Mouse (Mus musculus): ENCODE results near the gene Eomes.
A peak's percentile ranks its signal among the peaks of the same experiment; 100 is the strongest.

Gene Eomes

DNA sequence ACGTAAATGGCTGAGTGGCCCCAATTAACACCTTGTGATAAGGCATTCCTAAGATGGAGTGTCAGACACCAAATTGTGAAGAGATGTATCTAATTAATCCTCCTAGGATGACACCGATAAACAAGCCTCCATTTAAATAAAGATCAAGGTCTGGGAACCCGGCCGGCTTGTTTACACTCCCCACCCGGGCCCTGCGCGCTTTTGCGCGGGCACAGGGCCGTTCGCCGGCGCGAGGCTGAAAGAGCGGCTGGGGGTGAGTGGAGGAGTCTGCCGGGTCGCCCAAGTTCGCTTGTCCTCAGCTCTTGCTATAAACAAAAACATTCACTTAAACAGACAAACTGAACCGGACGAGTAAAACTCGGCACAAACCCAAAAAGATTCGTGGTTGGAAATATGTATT, 9.6 kb downstream of the Eomes start:
- no peak for DNase-seq (ENCODE audit: low read depth)

DNA sequence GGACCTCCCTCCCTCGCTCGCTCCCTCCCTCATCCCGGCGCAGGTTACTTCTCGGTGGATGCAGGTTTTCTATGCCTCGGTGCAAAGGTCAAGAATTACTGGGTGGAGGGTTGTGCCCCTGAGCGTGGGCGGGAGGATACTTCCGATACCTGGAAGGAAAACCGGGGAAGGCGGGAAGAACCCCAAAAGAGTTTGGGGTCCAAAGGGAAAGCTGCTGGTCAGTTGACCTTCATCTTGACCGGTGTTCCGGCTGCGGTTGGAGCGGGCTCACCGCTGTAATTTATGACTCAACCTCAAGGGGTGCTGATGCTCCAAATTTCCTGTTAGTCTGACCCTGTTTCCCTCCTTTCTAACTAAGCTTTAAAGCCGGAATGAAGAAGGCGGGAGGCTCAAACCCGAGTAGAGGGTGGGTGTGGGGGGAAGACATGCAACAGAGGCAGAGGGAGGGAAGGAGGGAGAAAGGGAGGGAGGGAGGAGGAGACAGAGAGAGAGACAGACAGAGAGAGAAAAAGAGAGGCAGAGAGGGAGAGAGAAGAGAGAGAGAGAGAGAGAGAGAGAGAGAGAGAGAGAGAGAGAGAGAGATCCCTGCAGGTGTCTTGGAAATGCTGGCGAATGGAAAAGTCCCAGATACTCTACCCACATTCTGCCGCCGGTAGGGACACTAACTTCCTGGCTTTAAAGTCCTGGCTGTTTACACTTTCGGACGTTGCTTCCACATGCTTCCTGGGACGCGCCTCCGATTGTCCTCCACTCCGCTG, 10.3 kb downstream of the Eomes start:
- peak; percentile 65 for DNase-seq (ENCODE audit: low read depth)

DNA sequence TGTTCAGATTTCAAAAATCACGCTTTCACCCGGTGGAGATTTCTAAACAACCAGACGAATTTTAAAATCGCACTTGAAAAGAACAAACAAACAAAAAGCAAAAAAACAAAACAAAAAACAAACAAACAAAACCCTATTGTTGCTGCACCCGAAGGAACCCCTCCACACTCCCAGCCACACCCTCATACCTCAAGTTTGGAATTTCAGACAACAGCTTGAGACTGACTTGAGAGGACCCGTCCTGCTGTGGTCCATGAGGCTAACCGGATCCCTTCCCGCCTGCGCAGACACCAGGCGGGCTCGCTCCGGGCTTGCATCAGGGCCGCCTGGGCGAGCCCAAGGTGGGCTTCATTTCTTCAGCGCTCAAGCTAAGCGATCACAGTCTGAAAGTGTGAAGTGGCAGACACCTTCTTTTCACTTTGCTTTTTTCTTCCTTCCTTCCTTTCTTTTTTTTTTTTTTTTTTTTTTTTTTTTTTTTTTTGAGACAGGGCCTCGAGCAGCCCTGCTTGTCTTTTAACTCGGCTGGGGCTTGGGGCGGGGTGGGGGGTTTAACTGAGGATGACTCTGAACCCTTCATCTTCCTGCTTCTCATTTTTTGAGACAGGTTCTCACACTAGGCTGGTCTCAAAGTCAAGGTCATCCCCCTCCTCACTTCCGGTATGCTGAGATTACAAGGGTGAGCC, 11.0 kb downstream of the Eomes start:
- DNase-seq (ENCODE audit: low read depth): no peak

DNA sequence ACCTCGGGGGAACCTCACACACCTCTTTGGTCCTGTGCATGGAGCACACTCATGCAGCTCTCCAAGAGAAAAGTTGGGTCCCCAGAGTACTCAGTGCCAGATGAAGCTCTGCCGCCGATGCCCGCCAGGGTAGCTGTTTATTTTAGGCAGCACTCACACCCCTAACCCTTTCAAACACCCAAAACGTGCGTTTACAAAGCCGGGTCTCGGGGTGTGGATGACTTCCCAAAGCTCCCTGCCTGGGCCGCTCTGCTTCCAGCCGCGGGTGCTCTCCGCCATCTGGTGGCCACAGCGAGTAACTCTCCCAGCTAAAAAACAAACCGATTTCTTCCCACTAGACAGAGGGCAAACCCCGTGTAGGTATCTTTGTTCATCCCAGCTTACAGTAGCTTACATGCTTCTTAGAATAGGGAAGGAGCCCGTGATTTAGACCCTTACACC, 11.6 kb downstream of the Eomes start:
- DNase-seq (ENCODE audit: low read depth): peak; percentile 80

DNA sequence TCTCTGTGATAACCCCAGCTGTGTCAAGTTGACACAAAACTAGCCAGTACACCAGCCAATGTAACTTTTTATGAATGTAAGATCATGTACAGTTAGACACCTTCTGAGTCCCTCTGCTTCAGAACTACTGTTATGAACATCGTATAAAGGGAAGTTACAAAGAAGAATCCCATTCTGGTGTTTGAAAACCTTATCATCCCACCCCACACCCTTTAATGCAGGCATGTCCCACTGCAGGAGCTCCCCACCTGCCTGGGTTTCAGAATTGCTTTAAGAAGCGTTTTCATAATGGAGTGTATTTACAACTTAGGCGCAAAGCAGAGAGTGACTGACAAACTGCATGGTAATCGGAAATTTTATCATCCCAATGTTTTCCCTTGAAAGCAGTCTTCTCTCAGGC, 13.2 kb downstream of the Eomes start:
- no peak for DNase-seq (ENCODE audit: low read depth)

DNA sequence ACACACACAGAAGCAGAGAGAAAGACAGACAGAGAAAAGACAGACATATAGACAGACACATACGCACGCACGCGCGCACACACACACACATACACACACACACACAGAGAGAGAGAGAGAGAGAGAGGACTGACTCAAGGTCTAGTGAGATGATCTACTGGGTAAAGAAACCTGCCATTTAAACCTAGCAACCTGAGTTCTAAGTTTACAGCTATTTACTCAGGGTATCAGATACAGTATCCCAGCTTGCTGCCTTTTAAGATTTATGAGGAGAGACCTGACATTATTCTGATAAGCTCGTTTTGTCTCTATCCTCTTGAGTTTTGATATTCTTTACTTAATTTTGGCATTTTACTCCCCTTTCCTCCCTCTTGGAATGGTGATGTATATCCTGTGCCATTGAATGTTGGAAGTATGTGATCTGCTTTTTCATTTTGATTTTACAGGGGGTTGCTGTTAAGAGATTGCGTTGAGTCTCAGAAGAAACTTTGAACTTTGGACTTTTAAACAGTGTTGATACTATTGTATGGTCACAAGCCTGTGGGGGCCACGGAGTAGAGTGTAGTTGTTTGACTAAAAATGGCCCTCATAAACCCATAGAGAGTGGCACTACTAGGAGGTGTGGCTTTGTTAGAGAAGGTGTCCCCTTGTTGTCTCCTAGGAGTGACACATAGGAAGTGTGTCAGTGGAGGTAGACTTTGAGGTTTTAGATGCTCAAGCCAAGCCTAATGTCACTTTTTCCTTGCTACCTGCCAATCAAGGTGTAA, 15.1 kb downstream of the Eomes start:
- DNase-seq (ENCODE audit: low read depth): no peak

DNA sequence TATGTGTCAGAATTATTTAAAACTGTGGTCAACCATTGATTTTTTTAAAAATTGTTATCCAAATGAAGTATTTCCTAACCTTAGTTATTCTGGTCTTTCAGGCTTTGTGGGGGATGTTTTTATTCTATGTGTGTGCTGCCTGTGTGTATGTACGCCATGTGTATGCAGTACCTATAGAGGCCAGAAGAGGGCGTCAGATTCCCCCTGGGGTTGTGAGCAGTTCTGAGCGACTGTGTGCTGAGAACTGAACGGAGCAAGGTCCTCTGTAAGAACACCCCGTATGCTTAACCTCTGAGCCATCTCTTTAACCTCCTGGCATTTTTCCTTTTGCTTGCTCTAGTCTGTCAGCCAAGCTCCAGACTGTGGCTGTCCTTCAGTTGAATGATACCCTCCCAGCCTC, 16.1 kb downstream of the Eomes start:
- no peak for DNase-seq (ENCODE audit: low read depth)

DNA sequence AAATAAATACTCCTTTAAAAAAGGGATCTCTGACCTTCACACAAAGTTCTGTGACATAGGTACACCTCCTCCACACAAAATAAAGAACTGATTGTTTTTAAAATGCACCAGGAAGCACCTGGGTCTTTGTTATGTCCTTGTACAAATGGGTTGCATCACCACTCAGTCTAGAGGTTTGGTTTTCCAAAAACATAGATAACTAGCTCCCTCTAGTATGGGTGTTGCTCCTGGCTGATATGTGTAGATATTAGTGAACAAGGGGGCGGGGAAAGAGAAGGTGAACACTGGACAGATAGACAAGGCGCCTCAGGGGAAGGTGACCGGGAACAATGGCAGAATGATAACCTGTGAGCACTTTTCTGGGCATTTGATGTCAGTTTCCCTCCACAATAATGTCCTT, 17.9 kb downstream of the Eomes start:
- no peak for DNase-seq (ENCODE audit: low read depth)

DNA sequence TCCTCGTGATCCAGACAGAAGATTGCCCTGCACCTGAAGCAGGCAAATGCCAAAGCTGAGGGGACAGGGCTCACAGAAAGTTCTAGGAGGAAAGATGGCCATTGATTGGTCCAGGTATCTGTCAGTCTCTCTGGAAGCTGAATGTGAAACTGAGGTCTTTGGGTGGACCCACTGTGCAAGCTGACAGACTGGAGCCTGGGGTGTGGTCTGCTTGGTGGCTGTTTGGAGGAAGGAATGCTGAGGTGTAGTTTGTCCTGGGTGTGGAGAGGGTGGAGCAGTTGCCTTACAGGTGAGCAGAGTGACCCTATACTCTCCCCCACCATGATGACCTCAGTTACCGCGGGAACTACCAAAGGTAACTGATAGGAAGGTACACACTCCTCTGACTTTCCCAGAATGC, 18.9 kb downstream of the Eomes start:
- no peak for DNase-seq (ENCODE audit: low read depth)

DNA sequence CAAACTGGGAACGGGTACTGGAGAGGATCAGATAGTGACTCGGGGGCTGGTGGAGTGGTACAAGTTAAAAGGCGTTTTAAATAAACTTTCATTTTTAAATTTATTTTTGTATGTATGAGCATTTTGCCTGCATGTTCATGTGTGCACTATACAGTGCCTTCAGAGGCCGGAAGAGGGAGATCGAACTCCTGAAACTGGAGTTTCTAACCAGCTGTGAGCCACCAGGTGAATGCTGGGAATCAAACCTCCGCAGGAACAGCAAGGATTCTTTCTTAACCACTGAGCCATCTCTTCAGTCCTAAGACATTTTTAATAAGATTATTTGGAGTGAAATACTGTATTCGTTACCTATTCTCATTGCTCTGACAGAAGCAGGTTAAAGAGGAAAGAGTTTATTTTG, 20.0 kb downstream of the Eomes start:
- no peak for DNase-seq (ENCODE audit: low read depth)

DNA sequence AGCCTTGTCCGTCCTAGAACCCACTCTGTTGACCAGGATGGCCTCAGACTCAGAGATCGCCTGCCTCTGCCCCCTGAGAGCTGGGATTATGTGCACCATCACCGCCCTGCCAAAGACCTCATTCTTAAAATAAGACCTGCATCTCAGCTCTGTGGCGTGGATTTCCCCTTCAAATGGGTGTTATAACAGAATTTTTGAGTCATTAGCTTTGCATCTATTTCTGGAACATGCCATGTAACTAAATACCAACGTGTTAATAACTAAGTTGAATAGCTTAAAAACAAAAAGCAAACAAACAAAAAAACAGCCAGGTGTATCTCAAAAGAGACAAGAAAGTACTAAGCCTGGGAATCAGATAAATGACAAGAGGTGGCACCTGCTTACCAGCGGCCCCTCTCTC, 23.0 kb downstream of the Eomes start:
- DNase-seq (ENCODE audit: low read depth): no peak

DNA sequence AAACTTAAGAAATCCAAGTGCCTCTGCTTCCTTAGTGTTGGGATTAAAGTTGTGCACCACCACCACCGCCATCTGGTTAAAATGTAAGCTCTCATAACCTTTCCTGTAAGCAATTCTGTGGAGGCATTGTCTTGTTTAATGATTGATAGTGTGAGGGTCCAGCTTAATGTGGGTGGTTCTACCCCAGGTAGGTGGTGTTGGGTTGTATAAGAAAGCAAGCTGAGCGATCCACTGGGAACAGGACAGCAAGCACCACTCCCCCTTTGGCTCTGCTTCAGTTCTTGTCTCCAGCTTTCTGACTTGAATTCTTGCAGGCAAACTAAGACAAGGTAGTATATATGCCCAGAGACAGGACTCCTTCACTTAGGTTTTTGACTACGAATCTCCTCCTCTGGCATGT, 26.6 kb downstream of the Eomes start:
- no peak for DNase-seq (ENCODE audit: low read depth)

DNA sequence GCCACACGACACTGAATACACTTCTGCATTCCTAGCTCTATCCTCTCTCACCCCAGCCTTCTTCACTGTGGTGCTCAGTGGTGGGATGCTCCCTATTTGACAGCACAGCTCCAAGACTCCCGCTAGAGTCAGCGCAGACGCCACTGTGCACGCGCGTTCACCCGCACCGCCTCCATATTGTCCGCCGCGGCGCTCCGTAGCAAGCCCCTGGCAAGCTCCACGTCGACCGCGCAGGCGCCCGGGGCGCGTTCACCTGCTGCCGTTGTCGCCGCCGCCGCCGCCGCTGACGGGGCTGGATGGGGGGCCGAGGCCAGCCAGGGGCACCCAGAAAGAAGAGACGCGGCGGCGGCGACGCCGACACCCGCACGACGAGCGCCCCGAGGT, 28.0 kb downstream of the Eomes start, which contains the start of gene Golga4:
TSS of gene Golga4 (plus strand) at position 248 of the 384 bp plus-strand sequence.
- peak; percentile 88 for DNase-seq (ENCODE audit: low read depth)

DNA sequence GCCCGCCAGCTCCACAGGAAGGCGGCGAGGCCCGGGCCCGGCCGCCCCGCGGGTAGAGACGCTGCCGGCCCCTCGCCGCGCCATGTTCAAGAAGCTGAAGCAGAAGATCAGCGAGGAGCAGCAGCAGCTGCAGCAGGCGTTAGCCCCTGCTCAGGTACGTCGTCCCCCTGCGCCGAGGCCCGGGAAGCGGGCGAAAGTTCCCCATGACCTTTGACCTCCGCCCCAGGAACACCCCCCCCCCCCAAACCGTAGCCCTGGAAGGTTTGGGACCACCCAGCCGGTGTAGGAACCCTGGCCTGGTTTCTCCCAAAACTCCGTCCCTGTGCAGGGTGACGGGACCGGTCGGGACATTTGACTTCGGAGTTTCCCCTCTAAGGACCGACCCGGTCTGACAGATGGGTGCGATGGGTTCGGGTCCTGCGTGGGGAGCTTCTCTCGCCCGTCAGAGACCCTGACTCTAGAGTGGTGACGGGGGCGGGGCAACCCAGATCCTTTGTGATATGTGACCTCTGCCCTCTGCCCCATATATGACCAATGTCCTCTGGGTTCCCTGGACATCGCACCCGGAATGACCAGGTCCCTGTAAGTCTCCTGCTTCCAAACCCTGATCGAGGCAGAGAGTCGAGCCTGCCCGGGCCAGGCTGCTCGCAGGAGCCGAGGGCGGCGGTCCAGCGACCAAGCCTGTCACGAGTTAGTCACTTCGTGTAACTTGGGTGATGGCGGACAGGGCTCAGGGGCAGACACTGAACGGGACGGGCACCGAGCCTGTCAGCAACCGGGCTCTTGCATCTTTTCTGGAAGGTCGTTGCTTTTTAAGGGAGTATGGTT, 28.6 kb downstream of the Eomes start:
- DNase-seq (ENCODE audit: low read depth): peak; percentile 33

DNA sequence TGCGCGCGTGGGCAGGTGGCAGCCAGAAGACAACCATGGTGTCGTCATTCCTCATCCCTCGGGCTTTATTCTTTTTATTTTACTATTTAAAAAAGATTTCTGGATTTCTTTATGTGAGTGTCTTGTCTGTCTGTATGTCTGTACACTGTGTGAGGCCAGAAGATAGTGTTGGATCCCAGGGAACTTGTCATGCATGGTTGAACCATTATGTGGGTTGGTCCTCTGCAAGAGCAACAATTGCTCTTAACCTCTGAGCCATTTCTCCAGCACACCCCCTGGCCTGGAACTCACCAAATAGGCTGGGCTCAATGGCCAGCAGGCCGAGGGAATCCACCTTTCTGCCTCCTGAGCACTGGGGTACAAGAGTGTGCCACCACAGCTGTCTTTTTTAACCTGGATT, 29.5 kb downstream of the Eomes start:
- DNase-seq (ENCODE audit: low read depth): no peak

DNA sequence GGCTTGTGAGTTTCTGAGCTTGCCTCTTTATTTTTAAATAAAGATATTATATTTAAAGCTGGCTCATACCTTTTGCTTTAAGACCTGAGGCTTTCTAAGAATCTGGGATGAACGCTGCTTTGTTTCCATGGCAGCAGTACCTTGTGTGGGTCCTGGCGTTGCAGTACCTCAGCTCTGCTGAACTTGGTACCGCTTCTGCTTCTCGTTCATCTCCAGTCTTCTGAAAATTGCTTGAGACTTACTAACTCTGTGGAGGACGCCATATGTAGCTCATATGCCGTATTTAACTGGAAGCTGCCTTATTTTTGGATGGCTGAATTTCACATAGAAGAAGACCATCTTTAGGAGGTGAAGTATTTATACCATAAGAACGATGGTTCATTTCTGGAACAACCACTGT, 30.6 kb downstream of the Eomes start:
- DNase-seq (ENCODE audit: low read depth): no peak

DNA sequence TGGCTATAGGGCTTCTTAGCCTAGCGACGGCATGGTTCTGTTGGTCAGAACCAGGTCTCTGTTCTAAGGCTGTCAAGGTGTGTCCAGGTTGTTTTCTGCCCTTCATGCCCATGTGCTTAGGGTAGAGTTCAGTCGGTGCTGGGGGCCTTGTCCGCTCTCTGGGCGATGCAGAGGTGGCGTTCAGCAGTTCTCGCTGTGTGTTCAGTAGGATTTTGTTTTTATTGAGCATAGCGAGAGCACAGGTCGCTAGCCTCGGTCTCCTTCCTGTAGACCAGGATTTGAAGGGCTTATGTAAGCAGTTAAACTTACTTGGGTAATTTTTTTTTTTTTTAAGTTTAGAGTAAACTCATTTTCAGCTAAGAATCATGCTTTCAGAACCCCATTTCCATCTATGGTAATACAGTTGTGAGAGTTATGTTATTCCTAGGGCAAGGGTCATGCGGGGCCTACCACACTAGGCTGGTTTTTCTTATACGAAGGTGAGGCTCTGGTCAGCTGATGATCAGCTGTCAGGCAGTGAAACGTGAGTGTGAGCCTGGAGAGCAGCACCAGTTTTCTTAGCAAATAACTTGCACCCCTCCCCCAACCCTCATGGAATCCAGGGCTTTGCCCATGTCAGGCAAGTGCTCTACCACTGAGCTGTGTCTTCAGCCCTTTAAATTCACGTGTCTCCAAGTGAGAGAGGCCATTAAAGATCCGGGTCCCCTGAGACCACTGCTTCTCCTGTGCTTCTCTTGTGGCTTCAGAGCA, 33.1 kb downstream of the Eomes start:
- no peak for DNase-seq (ENCODE audit: low read depth)

DNA sequence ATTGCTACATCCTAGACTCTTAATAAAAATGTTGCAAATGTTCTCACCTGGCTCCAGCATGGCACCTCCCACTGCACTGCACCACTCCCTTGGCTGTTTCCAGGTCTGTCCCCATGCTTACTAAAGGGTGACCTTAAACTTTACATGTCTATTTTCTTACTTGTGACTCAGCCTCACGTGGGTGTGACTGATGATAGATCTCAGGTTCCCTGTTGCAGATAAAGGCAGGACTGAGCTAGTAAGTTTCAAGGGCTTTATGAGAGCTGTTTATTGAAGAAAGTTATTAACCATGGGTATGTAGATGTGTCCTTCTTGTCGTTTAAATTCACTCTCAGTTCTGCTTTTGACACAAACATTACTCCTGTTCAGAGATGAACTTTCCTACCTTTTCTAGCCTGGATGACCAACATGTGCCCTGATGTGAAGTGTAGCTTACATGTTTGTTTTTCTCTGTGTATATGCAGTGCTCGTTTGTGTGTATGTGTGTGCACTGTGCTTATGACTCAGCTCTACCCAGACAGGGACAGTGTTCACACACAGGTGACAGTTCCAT, 34.7 kb downstream of the Eomes start:
- DNase-seq (ENCODE audit: low read depth): peak; percentile 53

DNA sequence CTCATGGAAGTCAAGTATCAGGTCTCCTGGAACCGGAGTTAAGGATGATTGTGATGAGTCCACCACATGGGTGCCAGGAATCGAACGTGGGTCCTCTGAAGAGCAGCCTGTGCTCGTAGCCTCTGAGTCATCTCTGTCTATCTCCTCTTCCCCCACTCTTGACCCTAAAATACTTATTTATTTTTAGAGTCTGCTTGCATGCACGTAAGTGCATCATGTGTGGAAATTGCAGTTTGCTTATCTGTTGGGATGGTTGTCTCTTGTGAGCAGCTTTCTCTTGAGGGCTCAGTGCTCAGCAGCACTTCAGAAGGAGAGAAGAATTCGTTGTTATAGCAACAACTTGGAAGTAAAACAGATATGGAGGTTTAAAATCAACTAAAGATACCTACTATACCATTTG, 37.5 kb downstream of the Eomes start:
- DNase-seq (ENCODE audit: low read depth): no peak

DNA sequence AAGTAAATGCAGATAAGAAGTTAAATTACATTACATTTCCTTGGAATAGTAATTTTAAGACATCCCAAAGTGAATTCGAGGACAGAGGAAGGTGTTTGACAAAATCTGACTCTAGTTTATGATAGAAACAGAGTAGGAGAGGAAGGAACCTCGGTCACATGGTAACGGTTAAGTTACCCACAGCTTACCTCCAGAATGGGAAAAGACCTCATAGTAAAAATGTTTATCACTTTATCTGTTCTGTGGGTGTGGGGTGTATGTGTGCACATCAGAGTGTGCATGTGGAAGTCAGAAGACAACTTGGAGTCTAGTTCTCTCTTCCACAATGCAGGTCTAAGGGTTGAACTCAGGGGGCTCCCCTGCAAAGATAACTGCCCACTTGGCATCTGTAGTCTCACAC, 38.1 kb downstream of the Eomes start:
- no peak for DNase-seq (ENCODE audit: low read depth)

DNA sequence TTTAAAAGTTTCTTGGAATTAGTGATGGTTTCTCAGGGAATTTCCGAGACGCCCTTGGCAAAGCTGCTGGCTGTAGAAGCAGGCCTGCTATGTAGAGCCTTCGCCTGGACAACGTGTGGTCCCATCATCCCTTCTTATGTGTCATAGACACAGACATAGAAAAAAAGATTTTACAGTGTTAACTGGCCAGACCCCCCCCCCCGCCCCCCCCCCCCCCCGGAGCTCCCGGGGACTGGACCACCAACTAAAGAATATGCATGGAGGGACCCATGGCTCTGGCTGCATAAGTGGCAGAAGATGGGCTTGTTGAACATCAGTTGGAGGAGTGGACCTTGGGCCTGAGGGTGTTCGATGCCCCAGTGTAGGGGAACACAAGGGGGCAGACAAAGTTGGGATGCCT, 39.6 kb downstream of the Eomes start:
- no peak for DNase-seq (ENCODE audit: low read depth)

All from NIH3T3 (cell line).